Comparison of ENCODE assay signal across 8 mouse cellular contexts in genomic region chr6:67169873-67170673, GRCm38 (mm10).
DNase-seq lines count a peak whose midpoint lies in the region; ATAC-seq and TF ChIP-seq lines count a peak whose summit lies in the region.

No protein-coding gene starts in this region.

- H3K4me3 ChIP-seq in forebrain, embryonic 12.5 days (replicated peaks) = no peak overlapping the region
- peak overlapping the region; percentile 47 for H3K4me3 ChIP-seq in layer of hippocampus, adult 2 months

- TF ChIP-seq CTCF in layer of hippocampus, adult 2 months (conservative IDR thresholded peaks at IDR 0.05) = peak; percentile 90

- intact Hi-C loops in heart, postnatal 36 days (cut with DNase I) = loop anchor here (2.0 to 10.0 kb wide), 4 partner anchors 97 to 375 kb away; no protein-coding TSS in a partner anchor

- no peak overlapping the region for H3K9ac ChIP-seq in forebrain, embryonic 12.5 days

- ATAC-seq in forebrain, embryonic 12.5 days (ENCODE audit: low FRiP score) = peak; percentile 75

- no peaks in the 10 kb centered on the region for H3K36me3 ChIP-seq in forebrain, embryonic 12.5 days (replicated peaks)

- no peaks in the 10 kb centered on the region for H3K9me3 ChIP-seq in forebrain, embryonic 12.5 days

- H3K4me1 ChIP-seq in forebrain, embryonic 12.5 days = peaks cover 7% of the 10 kb centered on the region; the same call in 1 of the 2 replicates

- 52% methylated on average over 13 of the region's 13 CpGs for WGBS in forebrain, embryonic 12.5 days

- no peak overlapping the region for H3K4me2 ChIP-seq in forebrain, embryonic 12.5 days

- peak; percentile 25 for DNase-seq in MN1 (ENCODE audit: low spot score)
- peak; percentile 26 for DNase-seq in c-Kit-negative CD71-positive TER-119-positive erythroid progenitor cells, embryonic 14.5 days (ENCODE audit: low read depth, low spot score)
- DNase-seq in heart, postnatal 36 days = peak; percentile 50 to 55
- DNase-seq in layer of hippocampus, adult 2 months (ENCODE audit: low spot score in 2 of 2) = peak; percentile 38 to 42
- DNase-seq in lung, postnatal 14 days = peak; percentile 55
- DNase-seq in retina, adult 2 months (ENCODE audit: low read depth, low spot score) = peak; percentile 39
- peak; percentile 81 for DNase-seq in yolk sac, embryonic 10.5 days (ENCODE audit: low spot score)

- no peak overlapping the region for H3K27ac ChIP-seq in forebrain, embryonic 12.5 days
- H3K27ac ChIP-seq in layer of hippocampus, adult 2 months = no peak overlapping the region

- no peaks in the 10 kb centered on the region for H3K27me3 ChIP-seq in forebrain, embryonic 12.5 days

Comparison
In these comparisons a context has a peak if more than half of its experiments do, and no peak if none do; other contexts are left out.
1. DNase-seq: peak in every context shown above with its lines; median percentile 81 in yolk sac, embryonic 10.5 days; 55 in lung, postnatal 14 days; 52 in heart, postnatal 36 days; 40 in layer of hippocampus, adult 2 months; 39 in retina, adult 2 months; 26 in c-Kit-negative CD71-positive TER-119-positive erythroid progenitor cells, embryonic 14.5 days; 25 in MN1.